13 mouse cellular contexts compared by ENCODE assay signal in genomic region chr11:33107540-33107939, GRCm38 (mm10). TPM values are rescaled to one million over a fixed set of nuclear protein-coding genes. Genes with fewer than 3 reads are reported as not detected.
"Had no signal": no experiment of that assay in that cellular context is flagged by ENCODE, and none has a peak within 500 bp of the region (broad histone marks: within the 10 kb centered on the region; RNA-seq: fewer than 3 reads in every experiment).

No protein-coding gene starts in this region.

- DNase-seq: retina, postnatal 1 day; right cerebral cortex, adult 18-20 months; right cerebral cortex, postnatal 14 days; right cerebral cortex, postnatal 25 days; right cerebral cortex, postnatal 4 days; spleen, adult 18-20 months; thymus, adult 18-20 months; thymus, adult 2 months; thymus, postnatal 14 days; thymus, postnatal 25 days; thymus, postnatal 36 days; thymus, postnatal 4 days had no signal

RNA-seq across cellular contexts. Expression of gene Fgf18, which starts 39.7 kb away (rescaled TPM):
- total RNA-seq: neutrophil, adult 5-6 weeks had no signal
